Mouse (Mus musculus) heart, postnatal 14 days (tissue): Measurements from ENCODE around the gene Evl. TPM values are rescaled to one million over a fixed set of nuclear protein-coding genes. Genes with fewer than 3 reads are reported as not detected.
"Not testable (repeated sequence)": the region's sequence is repeated elsewhere in the genome, so short reads cannot be mapped to it uniquely, and the experiment has no call there.

Experiments
- DNase-seq, 2 experiments: peaks; one replicate each; pipeline ENCODE4 v3.0.0; 2021 to 2022
- intact Hi-C: fragments of 180-260 bp; cut with DNase I; formaldehyde crosslinking; loops from one replicate; pipeline ENCODE4 v1.15.1; 2025
- long read RNA-seq, 2 experiments: library from polyadenylated mRNA; stranded (forward); transcript quantifications; one replicate each; pipeline ENCODE4 v2.0.0; 2021
- total RNA-seq, 2 experiments: library from RNA; stranded (reverse); gene quantifications; 2 replicates each; pipeline ENCODE4 v1.2.3; 2021

Gene Evl
- 10 to 100 TPM; 76.2 to 76.8 TPM for total RNA-seq
- long read RNA-seq, experiment 1, transcript Evl-202 (13 exons, 2,121 nt) = minor isoform, 16 of 52 reads
- long read RNA-seq, experiment 1, transcript Evl-201 (14 exons, 2,180 nt) = major isoform, 22 of 52 reads
- long read RNA-seq, experiment 1, partial matches to known transcripts = 4 of 52 reads
- long read RNA-seq, experiment 1, other reads (novel, unspliced or antisense) = 10 of 52 reads
- long read RNA-seq, experiment 2, transcript Evl-202 (13 exons, 2,121 nt) = minor isoform, 10 of 60 reads
- long read RNA-seq, experiment 2, transcript Evl-201 (14 exons, 2,180 nt) = major isoform, 38 of 60 reads
- long read RNA-seq, experiment 2, partial matches to known transcripts = 7 of 60 reads
- long read RNA-seq, experiment 2, other reads (novel, unspliced or antisense) = 5 of 60 reads

DNA sequence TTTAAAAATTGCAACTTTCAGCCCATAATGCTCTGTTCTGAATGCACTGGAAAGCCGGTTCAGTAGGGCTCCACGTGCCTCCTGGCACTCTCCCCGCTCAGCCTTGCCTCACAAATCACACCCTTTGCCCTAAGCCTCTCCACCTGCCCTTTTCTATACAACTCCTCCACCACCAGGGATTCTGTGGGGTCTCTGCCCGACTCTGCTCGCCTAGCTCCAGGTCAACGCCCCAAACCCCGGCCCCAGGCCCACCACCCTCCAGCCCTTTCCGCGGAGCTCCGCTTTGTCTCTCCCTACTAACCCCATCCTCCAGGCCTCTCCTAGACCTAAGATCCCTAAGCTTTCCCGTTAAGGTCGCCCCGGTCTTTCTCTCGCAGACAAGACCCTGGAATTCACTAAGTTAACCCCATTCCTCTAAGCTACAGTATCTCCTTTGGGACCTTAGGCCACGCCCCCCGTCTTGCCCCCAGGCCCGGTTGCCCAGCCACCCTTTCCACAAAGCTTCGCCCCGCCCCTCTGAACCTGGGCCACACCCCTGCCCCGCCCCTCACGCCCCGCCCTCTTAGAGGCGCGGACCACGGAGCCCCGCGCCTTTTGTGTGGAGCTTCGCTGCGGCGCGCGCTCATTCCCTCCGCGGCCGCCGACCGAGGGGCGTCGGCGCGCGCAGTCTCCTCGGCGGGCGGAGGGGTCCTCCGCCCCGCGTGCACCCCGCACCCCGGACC is at the start of gene Evl:
Gene Evl, plus strand, starts transcription at position 601 of the 722 bp plus-strand sequence.
- DNase-seq = peak; percentile 87 to 89
- intact Hi-C loops = no loop called here

DNA sequence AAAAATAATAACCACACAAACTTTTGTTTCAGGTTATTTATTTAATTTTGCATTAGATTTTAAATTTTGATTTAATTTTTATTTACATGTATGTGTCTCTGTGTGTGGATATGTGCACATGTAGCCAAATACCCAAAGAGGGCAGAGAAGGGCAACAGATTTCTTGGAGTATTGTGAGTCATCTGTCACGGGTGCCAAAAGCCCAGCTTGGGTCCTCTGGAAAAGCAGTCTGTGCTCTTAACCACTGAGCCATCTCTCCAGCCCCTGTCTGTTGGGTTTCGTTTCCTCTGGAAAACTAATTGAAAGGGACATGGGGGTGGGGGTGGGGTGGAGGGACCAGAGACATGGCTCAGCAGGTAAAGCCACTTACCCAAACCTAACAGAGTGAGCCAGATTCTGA is 48.7 kb upstream of the Evl start:
- DNase-seq = no peak
- intact Hi-C loops = no loop called here

GRCm38 (mm10) chr12:108507046-108507445 is 47.5 kb upstream of the Evl start:
- intact Hi-C loops = not testable (repeated sequence)

DNA sequence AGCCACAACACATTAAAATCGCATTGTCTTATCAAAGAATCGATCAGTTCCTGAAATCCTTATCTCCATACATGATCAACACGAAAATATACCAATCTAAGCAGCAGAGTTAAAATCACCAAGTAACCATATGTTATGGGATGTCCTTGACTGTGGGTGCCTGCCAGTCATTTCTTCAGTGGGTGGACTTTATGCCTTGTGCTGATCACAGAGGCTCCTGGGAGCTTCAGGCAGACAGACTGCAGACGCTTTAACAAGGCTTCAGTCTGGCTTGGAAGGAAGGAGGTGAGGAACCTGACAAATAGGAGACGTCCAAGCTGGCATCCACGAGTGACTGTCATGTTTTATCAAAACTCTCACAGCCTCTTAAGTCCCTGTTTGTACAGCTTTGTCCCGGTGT is 43.9 kb upstream of the Evl start:
- no peak for DNase-seq
- intact Hi-C loops = no loop called here

More at GRCm38 (mm10) chr12:108507046-108507445, 47.5 kb upstream of the Evl start:
- not testable (repeated sequence) for DNase-seq

GRCm38 (mm10) chr12:108511009-108511408 is 43.5 kb upstream of the Evl start:
- intact Hi-C loops = no loop called here
- peak in 1 of 2 experiments; percentile 46 for DNase-seq

DNA sequence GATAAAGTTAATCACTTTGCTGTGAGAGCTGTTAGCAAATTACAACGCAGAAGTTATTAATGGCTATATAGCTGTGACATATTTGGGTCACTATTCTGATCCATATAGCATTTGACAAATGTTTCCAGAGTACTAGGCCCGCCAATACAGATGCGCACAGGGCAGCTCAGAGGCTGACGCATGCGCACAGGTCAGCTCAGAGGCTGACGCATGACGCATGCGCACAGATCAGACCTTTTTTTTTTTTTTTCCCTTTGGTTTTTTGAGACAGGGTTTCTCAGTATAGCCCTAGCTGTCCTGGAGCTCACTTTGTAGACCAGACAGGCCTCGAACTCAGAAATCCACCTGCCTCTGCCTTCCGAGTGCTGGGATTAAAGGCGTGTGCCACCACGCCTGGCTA is 39.1 kb upstream of the Evl start:
- intact Hi-C loops = no loop called here
- DNase-seq = no peak

GRCm38 (mm10) chr12:108519374-108519773 is 35.1 kb upstream of the Evl start:
- no peak for DNase-seq
- intact Hi-C loops = no loop called here

- DNase-seq = peak; percentile 40 to 58
- intact Hi-C loops = no loop called here
These were observed 25.3 kb upstream of the Evl start for GRCm38 (mm10) chr12:108529214-108529613.

- DNase-seq = no peak
- intact Hi-C loops = no loop called here
These were observed 20.0 kb upstream of the Evl start for GRCm38 (mm10) chr12:108534484-108534883.

GRCm38 (mm10) chr12:108536461-108536860 is 18.1 kb upstream of the Evl start:
- intact Hi-C loops = no loop called here

GRCm38 (mm10) chr12:108541088-108541487 is 13.4 kb upstream of the Evl start:
- peak; percentile 23 to 60 for DNase-seq
- intact Hi-C loops = no loop called here

More at GRCm38 (mm10) chr12:108536461-108536860, 18.1 kb upstream of the Evl start:
- no peak for DNase-seq

DNA sequence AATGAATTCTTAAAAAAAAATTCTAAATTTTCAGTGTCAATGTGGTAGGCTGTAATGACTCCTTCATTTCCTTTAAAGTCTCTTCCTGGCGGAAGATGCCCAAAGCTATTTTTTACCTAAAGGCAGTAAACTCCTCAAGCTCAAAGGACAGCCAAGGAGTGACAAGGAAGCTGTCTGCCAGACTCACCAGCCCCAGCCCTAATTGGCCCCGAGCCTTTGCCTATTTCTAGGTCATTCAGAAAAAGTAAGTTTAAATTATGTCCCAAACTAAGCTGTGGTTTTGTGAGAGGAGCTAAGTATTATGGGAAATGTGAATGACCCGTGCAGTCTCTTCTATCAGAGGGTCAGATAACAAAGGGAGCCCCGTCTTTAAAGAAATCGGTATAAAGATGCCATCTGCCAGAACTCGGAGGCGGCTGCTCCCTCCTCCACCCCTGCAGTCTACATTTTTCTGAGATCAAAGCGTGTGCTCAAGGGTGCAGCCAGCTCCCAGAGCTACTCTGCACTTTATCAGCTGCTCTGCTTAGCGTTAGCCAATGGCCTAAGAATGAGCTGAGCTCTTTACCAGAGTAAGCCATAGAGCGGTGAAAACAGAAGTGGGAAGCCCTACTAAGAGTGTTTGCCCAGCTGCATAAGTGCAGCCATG is 7.9 kb upstream of the Evl start:
- intact Hi-C loops = no loop called here
- no peak for DNase-seq

- intact Hi-C loops = no loop called here
- no peak for DNase-seq
These were observed 7.2 kb upstream of the Evl start for GRCm38 (mm10) chr12:108547251-108547875.

- intact Hi-C loops = no loop called here
- DNase-seq = no peak
These were observed 2.8 kb upstream of the Evl start for GRCm38 (mm10) chr12:108551731-108552130.

DNA sequence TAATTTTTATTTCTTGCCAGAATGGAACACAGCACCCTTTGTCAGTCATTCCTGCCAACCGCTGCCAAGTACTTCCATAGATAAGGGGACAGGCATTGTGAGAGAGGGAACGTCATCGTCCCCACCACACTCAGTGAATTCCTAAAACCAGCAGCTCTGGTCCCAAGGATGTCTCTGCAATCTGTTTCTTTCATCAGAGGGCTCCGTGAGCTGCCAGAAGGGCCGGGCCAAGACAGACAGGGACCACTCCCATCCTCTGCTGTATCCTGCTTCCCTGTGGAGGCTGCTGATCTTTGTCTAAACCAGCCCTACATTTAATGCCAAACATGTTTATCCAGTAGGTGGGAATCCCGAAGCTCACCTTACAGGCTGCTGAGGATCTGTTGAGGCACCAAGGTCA is 1.4 kb upstream of the Evl start:
- peak; percentile 32 for DNase-seq
- intact Hi-C loops = no loop called here

- intact Hi-C loops = loop anchor here (5.0 kb wide), 3 partner anchors 57 to 202 kb away; no protein-coding TSS in a partner anchor
These were observed 489 bp downstream of the Evl start for GRCm38 (mm10) chr12:108554861-108555556.

GRCm38 (mm10) chr12:108558194-108558593 is 3.7 kb downstream of the Evl start:
- DNase-seq = no peak
- intact Hi-C loops = loop anchor here (5.0 kb wide), 3 partner anchors 54 to 199 kb away; no protein-coding TSS in a partner anchor

More at GRCm38 (mm10) chr12:108554861-108555556, 489 bp downstream of the Evl start:
- DNase-seq = peak in 1 of 2 experiments; percentile 61

- intact Hi-C loops = loop anchor here (5.0 kb wide), 1 partner anchor 94 kb away; no protein-coding TSS in a partner anchor
- peak in 1 of 2 experiments; percentile 36 for DNase-seq
These were observed 8.7 kb downstream of the Evl start for GRCm38 (mm10) chr12:108563238-108563637.

GRCm38 (mm10) chr12:108564910-108565506 is 10.5 kb downstream of the Evl start:
- DNase-seq = no peak
- intact Hi-C loops = loop anchor here (5.0 kb wide), 1 partner anchor 92 kb away; no protein-coding TSS in a partner anchor
